Mouse (Mus musculus) embryonic facial prominence, embryonic 13.5 days (tissue): ENCODE data around the gene Trim25. TPM values are rescaled to one million over a fixed set of nuclear protein-coding genes. Genes with fewer than 3 reads are reported as not detected.
A peak's percentile ranks its signal among the peaks of the same experiment; 100 is the strongest.
"Not testable (repeated sequence)": the region's sequence is repeated elsewhere in the genome, so short reads cannot be mapped to it uniquely, and the experiment has no call there.

Experiments used
- ATAC-seq: fragments of 200-750 bp; cut with Nextera tagmentation; 2 replicates; pipeline ENCODE4 v1.8.0; 2017; ENCODE audit warnings: low read depth; ENCODE audit not compliant: insufficient number of reproducible peaks, insufficient read depth, low FRiP score, low TSS enrichment
- H3K27ac ChIP-seq: fragments of 300-500 bp; sonication (generic); 2 replicates; pipeline ENCODE4 v1.5.1; 2015; ENCODE audit warnings: moderate library complexity, mild to moderate bottlenecking, inconsistent platforms
- H3K27me3 ChIP-seq: fragments of 300-500 bp; sonication (generic); 2 replicates; pipeline ENCODE4 v1.6.1; 2015; ENCODE audit warnings: mild to moderate bottlenecking, inconsistent platforms
- H3K36me3 ChIP-seq: fragments of 300-500 bp; sonication (generic); 2 replicates; pipeline ENCODE4 v1.6.1; 2015; ENCODE audit warnings: mild to moderate bottlenecking, inconsistent platforms
- H3K4me1 ChIP-seq: fragments of 300-500 bp; sonication (generic); 2 replicates; pipeline ENCODE4 v1.6.1; 2015; ENCODE audit warnings: inconsistent platforms
- H3K4me2 ChIP-seq: fragments of 300-500 bp; sonication (generic); 2 replicates; pipeline ENCODE4 v1.6.1; 2015; ENCODE audit warnings: moderate library complexity, mild to moderate bottlenecking, inconsistent platforms
- H3K4me3 ChIP-seq: fragments of 300-500 bp; sonication (generic); 2 replicates; pipeline ENCODE4 v1.5.1; 2015; ENCODE audit warnings: mild to moderate bottlenecking, inconsistent platforms
- H3K9ac ChIP-seq: fragments of 300-500 bp; sonication (generic); 2 replicates; pipeline ENCODE4 v1.6.1; 2015; ENCODE audit warnings: mild to moderate bottlenecking, inconsistent platforms
- H3K9me3 ChIP-seq: fragments of 300-500 bp; sonication (generic); 2 replicates; pipeline ENCODE4 v1.6.1; 2016; ENCODE audit warnings: inconsistent platforms
- WGBS: fragments of 180-500 bp; shearing (Covaris S2); methylation state at CpG from one replicate; pipeline ENCODE4 v1.1.7; 2015; ENCODE audit warnings: mixed read lengths; 5-methylcytosine and 5-hydroxymethylcytosine counted together
- polyA plus RNA-seq: library from polyadenylated mRNA; unstranded; fragments of >200 nt; fragmentation: Nextera tagmentation; extraction: Ambion mirVana; gene quantifications from 2 replicates; pipeline ENCODE4 v1.2.1, GENCODE M21; 2015

Trim25 gene
- polyA plus RNA-seq, 1 experiment from 2014 or later, result 7.1 TPM

DNA sequence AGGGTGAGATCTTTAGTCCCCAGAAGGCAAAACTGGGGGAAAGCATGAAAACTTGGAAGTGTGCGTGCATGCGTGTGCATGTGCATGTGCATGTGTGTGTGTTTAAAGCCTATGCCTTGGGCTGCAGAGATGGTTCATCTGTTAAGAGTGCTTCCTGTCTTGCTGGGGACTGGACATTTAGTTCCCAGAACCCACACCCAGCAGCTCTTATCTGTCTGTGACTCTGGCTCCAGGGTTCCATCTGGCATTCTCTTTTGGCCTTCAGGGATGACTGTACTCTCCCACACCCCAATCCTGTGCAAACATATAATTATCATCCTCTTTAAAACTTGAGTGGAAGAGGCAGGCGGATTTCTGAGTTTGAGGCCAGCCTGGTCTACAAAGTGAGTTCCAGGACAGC, 26.9 kb downstream of the Trim25 start:
- H3K4me2 ChIP-seq, result no peak overlapping the region
- H3K27me3 ChIP-seq, result no peaks in the 10 kb centered on the region
- ATAC-seq, result no peak
- no peak overlapping the region for H3K4me3 ChIP-seq
- no peak overlapping the region for H3K27ac ChIP-seq
- peaks cover 9% of the 10 kb centered on the region; the same call in 1 of the 2 replicates for H3K4me1 ChIP-seq
- no peaks in the 10 kb centered on the region for H3K36me3 ChIP-seq
- WGBS, result 91% methylated on average over 3 of the region's 3 CpGs
- H3K9ac ChIP-seq, result no peak overlapping the region
- H3K9me3 ChIP-seq, result no peaks in the 10 kb centered on the region

DNA sequence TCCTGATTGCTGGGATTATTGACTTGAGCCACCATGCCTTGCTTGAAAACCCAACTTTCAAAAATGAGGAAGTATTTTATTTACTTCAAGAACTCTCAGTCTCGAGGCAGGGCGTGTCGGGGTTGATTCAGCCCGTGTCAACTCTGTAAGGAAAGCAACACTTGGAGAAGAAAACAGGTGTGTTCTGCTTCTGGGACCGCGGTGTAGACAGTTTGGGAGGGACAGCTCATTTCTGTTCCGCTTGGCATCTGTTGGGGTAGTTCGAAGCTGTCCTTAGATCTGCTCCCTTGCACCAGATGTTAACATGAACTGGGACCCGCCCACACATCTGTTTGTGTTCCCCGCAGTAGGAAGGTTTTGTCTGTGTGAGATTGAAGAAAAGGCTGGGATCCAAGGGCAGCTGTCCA, 28.8 kb downstream of the Trim25 start:
- no peak for ATAC-seq
- Histone ChIP-seq H3K4me1 (peaks cover 9% of the 10 kb centered on the region; the same call in 1 of the 2 replicates), H3K9ac (no peak overlapping the region), H3K36me3 (no peaks in the 10 kb centered on the region), H3K4me3 (no peak overlapping the region), H3K4me2 (no peak overlapping the region), H3K9me3 (no peaks in the 10 kb centered on the region), H3K27ac (no peak overlapping the region), H3K27me3 (no peaks in the 10 kb centered on the region)
- 59% methylated on average over 10 of the region's 10 CpGs for WGBS

DNA sequence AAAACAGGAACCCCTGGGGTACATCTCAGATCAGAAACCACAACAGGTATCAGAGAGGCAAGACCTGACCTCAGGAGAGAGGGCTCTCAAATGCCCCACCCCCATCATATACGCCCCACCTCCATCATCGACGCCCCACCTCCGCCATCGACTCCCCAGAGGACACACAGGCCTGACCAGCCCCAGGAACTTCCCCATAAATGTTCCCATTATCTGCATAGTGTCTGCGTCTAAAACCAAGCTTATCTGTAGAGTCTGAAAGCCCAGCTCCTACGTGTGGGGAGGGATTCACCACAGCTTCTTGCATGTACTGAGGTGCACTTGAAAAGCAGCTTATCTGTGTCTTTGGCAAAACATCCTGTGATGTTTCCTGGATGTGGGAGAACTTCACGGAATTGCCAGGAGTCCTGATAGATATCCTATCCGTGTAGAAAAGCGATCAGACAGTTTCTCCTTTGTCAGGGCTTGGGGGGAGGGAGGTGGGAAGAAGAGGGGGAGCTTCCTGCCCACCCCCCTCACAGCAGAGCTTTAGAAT, 29.8 kb downstream of the Trim25 start:
- no peaks in the 10 kb centered on the region for H3K36me3 ChIP-seq
- H3K27me3 ChIP-seq, result no peaks in the 10 kb centered on the region
- H3K4me2 ChIP-seq, result no peak overlapping the region
- no peak overlapping the region for H3K4me3 ChIP-seq
- H3K27ac ChIP-seq, result no peak overlapping the region
- H3K4me1 ChIP-seq, result peaks cover 9% of the 10 kb centered on the region; the same call in 1 of the 2 replicates
- H3K9ac ChIP-seq, result no peak overlapping the region
- no peak for ATAC-seq
- WGBS, result 50% methylated on average over 10 of the region's 10 CpGs
- H3K9me3 ChIP-seq, result no peaks in the 10 kb centered on the region

- H3K27me3 ChIP-seq, result no peaks in the 10 kb centered on the region
- H3K4me2 ChIP-seq, result no peak overlapping the region
- no peaks in the 10 kb centered on the region for H3K9me3 ChIP-seq
- no peak for ATAC-seq
- H3K9ac ChIP-seq, result no peak overlapping the region
- no peak overlapping the region for H3K4me3 ChIP-seq
- H3K4me1 ChIP-seq, result 0 out of 2 replicates have a peak, but pooled peaks cover 3% of the 10 kb centered on the region
- 77% methylated on average over 6 of the region's 6 CpGs for WGBS
- H3K36me3 ChIP-seq, result no peaks in the 10 kb centered on the region
- H3K27ac ChIP-seq, result no peak overlapping the region
Measured at GRCm38 (mm10) chr11:89030552-89030951, 31.4 kb downstream of the Trim25 start.

DNA sequence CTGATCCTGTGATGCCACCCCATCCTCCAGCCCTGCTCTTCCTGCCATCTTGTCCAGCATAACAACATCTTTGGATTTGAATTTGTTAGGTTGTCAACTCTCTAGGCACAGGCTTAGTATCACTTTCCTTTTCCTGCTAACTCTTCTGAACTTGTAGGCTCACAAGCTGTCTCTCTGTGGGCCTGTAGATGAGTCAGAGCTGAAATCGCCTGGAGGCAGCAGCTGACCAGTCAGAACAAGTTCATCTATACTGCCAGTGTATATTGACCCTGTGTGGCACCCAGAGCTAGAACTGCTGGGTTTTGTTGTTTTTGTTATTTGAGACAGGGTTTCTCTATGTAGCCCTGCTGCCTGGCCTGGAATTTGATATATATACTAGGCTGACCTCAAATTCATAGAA, 32.0 kb downstream of the Trim25 start:
- H3K27ac ChIP-seq, result no peak overlapping the region
- 46% methylated on average over 1 of the region's 1 CpGs for WGBS
- H3K4me2 ChIP-seq, result no peak overlapping the region
- no peak for ATAC-seq
- no peaks in the 10 kb centered on the region for H3K9me3 ChIP-seq
- no peak overlapping the region for H3K4me3 ChIP-seq
- no peaks in the 10 kb centered on the region for H3K27me3 ChIP-seq
- H3K4me1 ChIP-seq, result 0 out of 2 replicates have a peak, but pooled peaks cover 3% of the 10 kb centered on the region
- H3K36me3 ChIP-seq, result 0 out of 2 replicates have a peak, but pooled peaks cover under 1% of the 10 kb centered on the region
- no peak overlapping the region for H3K9ac ChIP-seq

DNA sequence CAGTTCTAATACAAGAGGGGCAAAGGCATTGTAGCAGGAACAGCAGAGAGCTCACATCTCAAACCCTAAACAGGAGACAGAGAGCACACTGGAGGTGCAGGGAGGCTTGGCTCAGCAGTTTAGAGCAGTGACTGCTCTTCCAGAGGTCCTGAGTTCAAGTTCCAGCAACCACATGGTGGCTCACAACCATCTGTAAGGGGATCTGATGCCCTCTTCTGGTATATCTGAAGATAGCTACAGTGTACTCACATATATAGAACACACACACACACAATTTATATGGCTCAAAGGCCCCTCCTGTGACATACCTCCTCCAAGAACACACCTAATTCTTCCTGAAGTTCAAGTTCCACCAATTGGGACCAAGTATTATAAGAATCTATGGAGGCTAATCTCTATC, 35.4 kb downstream of the Trim25 start:
- Histone ChIP-seq H3K36me3 (peaks cover 20% of the 10 kb centered on the region), H3K4me3 (no peak overlapping the region), H3K9me3 (no peaks in the 10 kb centered on the region), H3K9ac (no peak overlapping the region), H3K4me1 (no peaks in the 10 kb centered on the region), H3K27ac (no peak overlapping the region), H3K4me2 (no peak overlapping the region), H3K27me3 (no peaks in the 10 kb centered on the region)
- ATAC-seq, result no peak

- no peak for ATAC-seq
- no peak overlapping the region for H3K4me2 ChIP-seq
- H3K9me3 ChIP-seq, result no peaks in the 10 kb centered on the region
- H3K27ac ChIP-seq, result no peak overlapping the region
- H3K4me3 ChIP-seq, result no peak overlapping the region
- H3K9ac ChIP-seq, result no peak overlapping the region
- peaks cover 29% of the 10 kb centered on the region for H3K36me3 ChIP-seq
- H3K27me3 ChIP-seq, result no peaks in the 10 kb centered on the region
- no peaks in the 10 kb centered on the region for H3K4me1 ChIP-seq
- WGBS, result 87% methylated on average over 3 of the region's 3 CpGs
Measured at GRCm38 (mm10) chr11:89035552-89035951, 36.4 kb downstream of the Trim25 start.

GRCm38 (mm10) chr11:89038496-89038895, 39.3 kb downstream of the Trim25 start:
- Histone ChIP-seq H3K36me3 (peaks cover 55% of the 10 kb centered on the region), H3K9me3 (no peaks in the 10 kb centered on the region), H3K27ac (no peak overlapping the region), H3K4me1 (no peaks in the 10 kb centered on the region), H3K9ac (no peak overlapping the region), H3K27me3 (no peaks in the 10 kb centered on the region), H3K4me2 (no peak overlapping the region), H3K4me3 (no peak overlapping the region)
- 89% methylated on average over 6 of the region's 6 CpGs for WGBS
- ATAC-seq, result no peak

GRCm38 (mm10) chr11:89039325-89039724, 40.1 kb downstream of the Trim25 start:
- no peaks in the 10 kb centered on the region for H3K4me1 ChIP-seq
- 31% methylated on average over 3 of the region's 3 CpGs for WGBS
- H3K9ac ChIP-seq, result no peak overlapping the region
- no peak overlapping the region for H3K4me2 ChIP-seq
- no peaks in the 10 kb centered on the region for H3K9me3 ChIP-seq
- H3K27me3 ChIP-seq, result no peaks in the 10 kb centered on the region
- 0 out of 2 replicates have a peak, but pooled peaks have one; percentile 52 for ATAC-seq
- no peak overlapping the region for H3K27ac ChIP-seq
- H3K4me3 ChIP-seq, result no peak overlapping the region
- peaks cover 62% of the 10 kb centered on the region for H3K36me3 ChIP-seq

DNA sequence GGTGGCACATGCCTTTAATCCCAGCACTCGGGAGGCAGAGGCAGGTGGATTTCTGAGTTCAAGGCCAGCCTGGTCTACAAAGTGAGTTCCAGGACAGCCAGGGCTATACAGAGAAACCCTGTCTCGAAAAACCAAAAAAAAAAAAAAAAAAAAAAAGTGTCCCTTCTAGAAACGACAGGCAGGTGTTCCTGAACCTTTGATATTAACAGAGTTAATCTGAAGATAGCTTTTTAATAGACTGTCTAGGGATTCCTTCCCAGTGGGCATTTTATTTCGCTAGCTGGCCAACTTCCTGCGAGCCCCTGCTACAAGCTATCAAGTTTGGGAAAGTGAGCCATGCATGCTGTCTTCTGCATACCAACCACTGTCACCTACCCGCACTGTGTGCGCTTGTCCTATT, 41.9 kb downstream of the Trim25 start:
- not testable (repeated sequence) for H3K9me3 ChIP-seq, H3K4me2 ChIP-seq, H3K4me1 ChIP-seq, H3K27me3 ChIP-seq, H3K4me3 ChIP-seq, H3K27ac ChIP-seq, ATAC-seq, H3K9ac ChIP-seq
- WGBS, result 89% methylated on average over 6 of the region's 7 CpGs
- peaks cover 79% of the 10 kb centered on the region for H3K36me3 ChIP-seq

GRCm38 (mm10) chr11:89043046-89043445, 43.9 kb downstream of the Trim25 start:
- 95% methylated on average over 7 of the region's 7 CpGs for WGBS
- H3K36me3 ChIP-seq, result peaks cover 84% of the 10 kb centered on the region
- H3K9me3 ChIP-seq, result no peaks in the 10 kb centered on the region
- no peak overlapping the region for H3K9ac ChIP-seq
- H3K4me2 ChIP-seq, result no peak overlapping the region
- H3K4me1 ChIP-seq, result no peaks in the 10 kb centered on the region
- no peaks in the 10 kb centered on the region for H3K27me3 ChIP-seq
- ATAC-seq, result no peak
- no peak overlapping the region for H3K4me3 ChIP-seq
- no peak overlapping the region for H3K27ac ChIP-seq

- H3K27ac ChIP-seq, H3K4me1 ChIP-seq, H3K9ac ChIP-seq, H3K27me3 ChIP-seq, H3K4me2 ChIP-seq, ATAC-seq, H3K9me3 ChIP-seq, H3K4me3 ChIP-seq: not testable (repeated sequence)
- 99% methylated on average over 3 of the region's 3 CpGs for WGBS
- peaks cover 84% of the 10 kb centered on the region for H3K36me3 ChIP-seq
Measured at GRCm38 (mm10) chr11:89045501-89045900, 46.3 kb downstream of the Trim25 start.
